Mouse (Mus musculus) urinary bladder, postnatal 14 days (tissue): ENCODE data around the gene Nfatc3.

Experiments
- DNase-seq: peaks from one replicate; pipeline ENCODE4 v3.0.0; 2021; ENCODE audit warnings: low spot score

Gene Nfatc3

DNA sequence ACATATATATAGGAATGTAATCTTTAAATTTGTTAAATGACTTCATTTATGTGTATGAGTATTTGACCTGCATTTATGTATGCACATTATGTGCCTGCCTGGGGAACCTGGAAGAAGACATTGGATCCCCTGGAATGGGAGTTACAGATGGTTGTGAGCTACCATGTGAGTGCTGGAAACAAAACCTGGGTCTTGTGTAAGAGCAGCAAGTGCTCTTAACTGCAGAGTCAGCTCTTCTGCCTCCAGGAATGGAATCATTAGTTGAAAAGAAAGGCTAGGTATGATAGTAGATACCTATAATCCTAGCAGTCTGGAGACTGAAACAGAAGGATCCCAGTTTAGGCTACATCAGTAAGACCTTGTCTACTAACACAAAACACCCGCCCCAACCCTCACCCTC lies 67.4 kb downstream of the Nfatc3 start:
- no peak for DNase-seq

- no peak for DNase-seq
Observed at GRCm38 (mm10) chr8:106127054-106127453, 68.4 kb downstream of the Nfatc3 start.

- peak; percentile 37 for DNase-seq
Observed at GRCm38 (mm10) chr8:106127882-106128410, 69.3 kb downstream of the Nfatc3 start.

DNA sequence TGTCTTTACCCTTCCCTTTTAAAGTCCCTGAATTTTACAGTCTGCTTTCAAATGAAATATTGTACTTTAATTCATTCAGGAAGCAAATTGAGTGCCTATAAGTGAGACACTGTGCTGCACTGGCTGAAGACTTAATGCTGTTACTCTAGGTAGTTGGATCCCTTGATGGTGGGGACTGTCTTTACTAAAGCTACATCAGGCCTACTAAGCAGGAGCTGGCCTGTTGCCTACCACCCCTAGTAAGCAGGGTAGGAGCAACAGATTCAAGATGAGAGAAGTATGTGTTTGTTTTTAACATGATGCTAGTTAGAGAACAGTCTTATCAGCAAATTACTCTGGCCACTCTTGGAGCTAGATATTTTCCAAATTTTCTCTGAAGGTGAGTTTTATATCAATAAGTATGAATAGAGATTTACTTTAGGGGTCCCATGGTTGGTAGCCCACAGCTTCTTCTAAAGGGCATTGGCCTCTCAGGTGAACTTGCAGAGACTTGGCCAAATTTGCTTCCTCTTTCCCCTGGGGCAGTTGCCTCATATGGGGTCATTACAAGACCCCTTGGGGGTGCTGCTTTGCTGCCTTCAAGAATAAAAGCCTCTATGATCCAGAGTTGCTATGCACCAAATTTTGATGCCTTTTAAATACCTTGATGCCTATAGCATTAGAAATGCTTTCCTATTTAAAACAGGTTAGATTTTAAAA lies 70.7 kb downstream of the Nfatc3 start:
- peak; percentile 22 for DNase-seq

GRCm38 (mm10) chr8:106129997-106130396 lies 71.4 kb downstream of the Nfatc3 start:
- DNase-seq = no peak

DNA sequence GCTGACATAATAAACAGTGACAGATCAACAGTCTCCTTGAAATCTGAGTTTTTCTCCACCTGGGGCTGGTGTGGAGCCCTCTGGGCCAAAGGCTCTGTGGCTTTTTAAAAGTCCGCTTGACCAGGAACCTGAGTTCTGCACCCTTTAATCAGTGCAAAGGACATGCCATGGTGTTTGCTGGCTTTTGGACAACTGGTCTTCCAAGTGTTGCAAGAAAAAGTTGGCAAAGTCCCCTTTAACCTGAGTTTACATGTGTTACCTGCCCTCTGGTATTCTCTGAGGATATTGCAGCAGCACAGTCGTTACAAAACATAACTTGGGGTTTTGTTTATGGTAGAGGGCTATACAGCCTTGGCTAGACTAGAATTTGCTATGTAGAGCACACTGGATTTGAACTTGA lies 71.9 kb downstream of the Nfatc3 start:
- DNase-seq = no peak

DNA sequence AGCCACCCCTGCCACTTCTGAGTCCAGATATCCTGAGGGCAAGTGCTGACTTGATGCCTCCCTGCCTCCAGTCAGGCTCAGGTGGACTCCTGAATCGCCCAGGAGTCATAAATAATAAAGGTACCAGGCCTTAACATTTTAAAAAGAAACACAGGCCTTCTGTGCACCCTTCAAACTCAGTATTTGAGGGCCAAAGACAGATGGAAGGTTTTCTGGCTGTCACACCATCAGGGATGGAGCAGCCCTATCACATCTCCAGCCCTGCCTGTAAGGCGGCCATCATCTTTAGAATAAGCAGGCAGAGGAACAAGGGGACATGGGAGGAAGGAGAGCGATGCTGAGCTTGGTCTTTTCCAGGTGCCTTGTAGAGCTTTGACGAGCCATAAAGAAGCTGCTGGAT lies 72.4 kb downstream of the Nfatc3 start:
- DNase-seq = peak; percentile 14

GRCm38 (mm10) chr8:106131488-106132222 lies 73.0 kb downstream of the Nfatc3 start:
- no peak for DNase-seq

GRCm38 (mm10) chr8:106132356-106132755 lies 73.7 kb downstream of the Nfatc3 start:
- no peak for DNase-seq

GRCm38 (mm10) chr8:106133526-106133925 lies 74.9 kb downstream of the Nfatc3 start:
- DNase-seq = peak; percentile 18

DNA sequence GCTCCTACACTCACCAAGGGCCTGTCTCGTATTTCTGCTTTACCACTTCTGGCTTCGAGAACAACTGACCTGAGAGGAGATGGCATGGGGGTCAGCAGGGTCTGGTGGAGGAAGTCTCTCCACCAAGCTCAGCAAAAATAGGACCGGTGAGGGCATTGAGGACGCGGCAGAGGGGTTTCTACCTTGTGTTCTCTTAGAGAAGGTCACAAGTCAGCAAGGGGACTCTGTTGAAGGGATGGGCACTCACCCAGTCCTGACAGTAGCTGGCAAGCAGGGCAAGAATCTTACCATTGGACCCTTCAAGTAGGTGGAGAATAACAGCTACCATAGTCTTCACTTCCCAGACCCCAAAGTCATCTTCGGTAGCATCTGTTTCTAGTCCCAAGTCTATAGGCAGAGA lies 75.3 kb downstream of the Nfatc3 start:
- no peak for DNase-seq

- peak; percentile 93 for DNase-seq
Observed at GRCm38 (mm10) chr8:106134751-106135571, 76.3 kb downstream of the Nfatc3 start.

- peak; percentile 29 for DNase-seq
Observed at GRCm38 (mm10) chr8:106135672-106136071, 77.0 kb downstream of the Nfatc3 start.

DNA sequence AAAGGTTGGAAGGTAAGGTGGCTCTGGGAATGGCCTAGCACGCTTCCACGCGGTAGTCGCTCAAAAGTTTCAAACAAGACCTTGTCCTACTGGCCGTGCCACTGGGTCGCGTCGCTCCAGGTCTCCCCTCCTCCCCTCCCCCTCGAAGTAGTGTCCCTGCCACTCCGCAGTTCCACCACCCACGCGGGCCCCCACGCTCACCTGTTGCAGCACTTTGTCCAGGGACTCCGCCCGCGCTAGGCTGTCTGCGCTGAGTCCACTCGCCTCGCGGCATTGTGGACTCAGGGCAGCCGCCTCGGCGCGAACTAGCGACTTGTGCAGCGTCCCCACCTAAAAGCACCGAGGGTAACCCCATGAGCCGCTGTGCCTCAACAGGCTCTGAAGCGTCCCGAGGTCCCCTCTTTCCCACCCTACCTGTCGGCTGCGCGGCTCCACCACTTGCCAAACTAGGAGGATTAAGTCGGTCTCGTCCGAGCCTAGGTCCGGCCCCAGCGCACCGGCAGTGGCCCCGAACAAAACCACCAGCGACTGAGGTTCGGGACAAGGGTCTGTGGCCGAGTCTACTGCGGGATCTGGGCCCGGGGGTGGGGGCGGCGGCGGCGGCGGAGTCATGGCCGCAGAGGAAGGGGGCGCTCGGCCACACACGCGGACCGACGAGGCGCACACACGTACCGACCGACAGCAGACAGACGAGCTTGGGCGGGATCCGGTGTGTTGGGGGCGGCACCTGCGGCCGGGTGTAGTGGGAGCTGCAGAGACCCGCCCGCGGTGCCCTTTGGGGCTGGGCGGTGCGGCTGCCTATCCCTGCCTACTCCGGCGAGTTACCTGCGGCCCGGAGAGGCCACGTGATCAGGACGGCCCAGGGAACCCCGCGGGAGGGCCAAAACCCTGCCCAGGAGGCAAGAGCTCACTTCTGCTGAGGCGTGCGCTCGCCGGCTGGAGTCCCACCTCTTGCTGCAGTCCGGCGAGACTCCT lies 77.8 kb downstream of the Nfatc3 start, which contains the start of gene Esrp2:
Gene Esrp2, minus strand, starts transcription at position 819 of the 975 bp plus-strand sequence.
- peak; percentile 91 for DNase-seq

DNA sequence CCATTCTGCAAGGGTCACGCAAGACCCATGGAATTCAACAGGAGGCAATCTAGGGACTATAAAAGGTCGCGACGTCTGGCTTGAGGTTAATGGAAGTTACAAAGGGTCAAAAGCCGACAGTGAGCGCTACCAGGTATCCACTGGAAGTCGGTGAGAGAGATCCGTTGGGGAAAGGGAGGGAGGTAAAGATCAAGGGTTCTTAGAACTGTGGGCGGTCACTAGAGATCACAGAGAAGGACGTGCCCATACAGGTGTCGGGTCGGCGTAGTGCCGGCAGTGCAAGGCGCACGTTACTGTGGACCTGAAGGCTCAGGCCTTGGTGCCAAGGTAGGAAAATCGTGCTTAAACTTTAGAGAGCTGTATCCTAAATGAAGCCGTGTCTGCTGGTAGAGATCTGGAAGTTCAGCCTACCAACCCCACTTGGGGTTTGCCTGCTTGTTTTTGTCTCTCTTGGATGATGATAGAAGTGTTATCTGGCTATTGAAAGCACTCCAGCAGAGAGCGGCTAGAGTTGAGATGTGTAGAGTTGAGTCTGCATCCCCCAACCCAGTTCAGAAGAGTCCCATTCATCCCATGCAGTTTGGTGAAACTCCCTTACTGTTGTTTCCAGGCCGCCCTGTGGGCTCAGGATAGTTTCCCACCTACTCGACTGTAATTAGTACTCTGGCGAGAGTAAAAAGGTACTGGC lies 78.7 kb downstream of the Nfatc3 start:
- DNase-seq = peak; percentile 70

DNA sequence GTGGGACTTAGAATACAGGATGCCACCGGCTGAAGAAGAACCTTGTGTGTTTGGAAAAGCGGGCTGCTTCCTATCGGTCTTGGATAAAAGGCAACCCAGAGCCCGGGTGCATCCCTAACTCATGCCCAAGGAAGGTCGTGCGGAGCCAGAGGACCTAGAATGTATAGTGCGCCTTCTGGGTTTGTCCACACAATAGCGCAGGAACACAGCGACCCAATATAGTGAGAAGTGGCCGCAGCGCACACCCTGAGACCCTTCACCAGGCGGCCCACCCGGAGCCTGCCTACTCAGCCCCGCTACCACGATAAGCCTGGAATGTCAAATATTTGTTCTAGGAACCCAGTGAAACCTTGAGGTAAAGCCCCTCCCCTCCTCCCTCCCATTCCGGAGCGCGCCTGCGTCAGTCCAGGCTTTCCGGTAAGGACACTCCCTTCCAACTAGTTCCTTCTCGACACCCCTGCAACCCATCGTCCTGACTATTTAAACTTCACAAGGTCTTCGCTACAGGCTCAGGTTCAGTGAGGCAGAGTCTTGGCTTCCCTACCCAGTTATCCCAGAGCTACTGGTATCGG lies 79.4 kb downstream of the Nfatc3 start:
- peak; percentile 88 for DNase-seq

DNA sequence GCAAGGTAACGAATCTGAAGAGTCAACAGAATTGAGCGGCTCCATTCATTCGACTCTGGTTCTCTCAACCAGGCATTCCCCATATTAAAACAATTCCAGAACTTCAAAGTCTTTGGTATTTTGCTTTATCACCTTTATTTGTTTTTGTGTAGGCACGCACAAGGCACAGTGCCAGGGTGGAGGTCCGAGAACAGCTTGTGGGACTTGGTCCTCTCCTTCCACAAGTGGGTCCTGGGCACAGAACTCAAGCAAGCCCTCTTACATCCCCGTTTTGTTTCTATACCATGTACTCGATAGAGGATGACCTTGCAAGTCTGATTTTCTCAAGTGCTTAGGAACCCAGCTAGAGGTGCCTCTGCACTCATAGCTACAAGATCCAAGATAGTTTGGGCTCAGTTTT lies 80.0 kb downstream of the Nfatc3 start:
- DNase-seq = no peak

DNA sequence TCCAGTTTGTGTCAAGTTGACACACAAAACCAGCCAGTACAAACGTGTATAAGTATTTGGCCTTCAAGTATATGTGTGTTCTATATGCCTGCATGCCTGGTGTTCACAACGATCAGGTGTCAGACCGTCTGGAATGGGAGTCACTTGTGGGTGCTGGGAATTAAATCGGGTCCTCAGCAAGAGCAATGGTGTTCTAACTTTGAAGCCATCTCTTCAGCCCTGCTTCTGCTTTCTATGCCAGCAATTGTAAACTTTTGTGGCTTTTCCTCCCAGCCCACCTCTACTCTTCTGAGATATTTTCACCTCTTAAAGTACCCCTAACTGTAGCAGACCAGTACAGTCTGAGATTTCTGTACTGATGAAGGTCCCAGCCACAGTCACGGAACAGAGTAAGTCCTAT lies 81.6 kb downstream of the Nfatc3 start:
- no peak for DNase-seq

DNA sequence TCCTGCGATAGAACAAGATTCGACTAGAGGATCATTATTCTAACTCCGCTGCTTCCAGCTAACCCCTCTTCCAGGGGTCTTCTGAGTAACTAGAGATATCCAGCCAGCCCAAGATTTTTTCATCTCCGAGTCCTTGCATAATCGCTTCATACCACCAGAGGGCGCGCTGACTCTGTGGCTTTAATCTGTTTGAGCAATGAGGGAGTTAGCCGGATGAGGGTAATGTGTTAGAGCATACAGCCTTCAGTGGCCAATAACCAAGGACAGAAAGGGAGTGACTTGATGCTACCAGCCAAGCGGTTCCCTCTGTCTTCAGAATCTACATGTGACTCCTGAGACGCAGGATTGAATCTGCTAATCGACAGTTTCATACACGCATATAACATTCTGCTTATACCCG lies 82.1 kb downstream of the Nfatc3 start:
- DNase-seq = peak; percentile 82

- no peak for DNase-seq
Observed at GRCm38 (mm10) chr8:106145331-106145730, 86.7 kb downstream of the Nfatc3 start.
